Mouse (Mus musculus): ENCODE measurements at regions not wholly inside any gene's neighbourhood (a gene's known extent, or its start where the extent isn't known, plus 50 kb on each side); places are given as distances from the start of the nearest gene placed in this dataset.
A peak's percentile ranks its signal among the peaks of the same experiment; 100 is the strongest.

GRCm38 (mm10) chr17:3248875-3249274, 77.5 kb upstream of the Tiam2 start:
- ATAC-seq (replicated peaks; ENCODE audit: low read depth, poor library complexity, severe bottlenecking): no peak

DNA sequence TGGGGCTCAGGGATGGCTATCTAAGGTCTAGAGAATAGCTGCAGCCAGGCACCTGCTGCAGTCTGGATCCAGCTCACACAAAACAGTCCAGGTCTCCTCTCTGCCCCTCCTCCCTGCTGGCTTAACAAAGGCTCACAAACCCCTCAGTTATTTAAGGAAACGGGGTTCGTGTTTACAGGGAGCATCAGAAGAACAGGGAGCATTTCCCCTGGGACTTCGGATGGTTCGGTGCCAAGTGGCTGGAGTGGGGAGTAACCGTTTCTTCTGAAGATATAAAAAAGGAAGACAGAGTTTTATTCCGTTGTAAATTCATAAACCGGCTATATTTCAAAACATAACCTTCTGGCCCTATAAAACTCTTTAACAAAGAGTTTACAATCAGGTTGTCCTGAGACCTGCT, 77.1 kb upstream of the Tiam2 start:
- no peak for ATAC-seq (replicated peaks; ENCODE audit: low read depth, poor library complexity, severe bottlenecking)

GRCm38 (mm10) chr17:3251176-3251575, 75.2 kb upstream of the Tiam2 start:
- no peak for ATAC-seq (replicated peaks; ENCODE audit: low read depth, poor library complexity, severe bottlenecking)

- no peak for ATAC-seq (replicated peaks; ENCODE audit: low read depth, poor library complexity, severe bottlenecking)
Observed at GRCm38 (mm10) chr17:3251966-3252365, 74.4 kb upstream of the Tiam2 start.

DNA sequence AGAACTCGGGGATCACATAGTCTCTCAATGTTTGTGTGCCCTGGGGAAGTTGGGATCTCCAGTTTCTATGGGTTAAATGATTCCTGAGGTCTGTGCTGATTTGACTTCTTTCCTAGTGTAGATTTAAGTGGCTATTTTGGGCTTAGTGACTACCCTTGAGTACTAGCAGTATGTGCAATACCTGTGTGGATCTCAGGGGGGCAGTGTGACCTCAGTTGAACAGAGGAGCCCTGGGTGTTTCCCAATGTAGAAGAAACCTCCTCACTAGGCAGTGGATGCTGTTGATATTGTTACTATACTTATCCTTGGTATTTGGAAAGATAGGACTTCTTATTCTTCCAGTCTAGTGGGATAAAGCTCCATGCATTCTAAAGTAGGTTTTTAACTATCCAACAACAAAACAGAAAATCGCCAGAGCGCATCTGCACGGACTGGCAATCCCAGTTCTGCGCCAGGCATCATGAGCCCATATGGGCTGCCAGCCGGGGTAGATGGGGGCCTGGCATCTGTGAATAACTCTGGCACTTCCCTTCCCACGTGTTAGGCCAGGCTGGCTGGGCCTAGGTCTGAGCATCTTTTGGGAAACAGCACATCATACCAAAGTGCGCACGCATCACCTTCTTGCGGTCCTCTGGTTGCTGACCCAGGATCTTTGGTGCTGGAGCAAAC, 72.7 kb upstream of the Tiam2 start:
- ATAC-seq (replicated peaks; ENCODE audit: low read depth, poor library complexity, severe bottlenecking): peak; percentile 83

DNA sequence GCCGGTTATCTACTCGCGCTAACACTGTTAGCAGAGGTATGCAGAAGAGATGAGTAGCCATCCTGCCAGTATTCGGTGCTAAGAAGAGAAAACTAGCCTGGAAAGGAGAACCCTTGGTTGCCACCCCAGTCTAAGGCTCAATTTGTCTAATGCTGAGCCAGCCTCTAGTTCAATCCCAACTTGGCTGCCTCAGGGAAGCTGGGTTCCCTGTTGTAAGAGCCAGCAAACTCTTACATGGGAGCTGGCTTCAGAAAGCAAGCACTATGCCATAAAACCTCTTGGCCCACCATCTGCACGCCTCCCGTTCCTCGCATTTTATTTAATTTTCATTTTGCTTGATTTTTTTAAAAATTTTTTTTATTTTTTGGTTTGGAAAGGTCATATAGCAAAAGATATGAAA, 69.6 kb upstream of the Tiam2 start:
- no peak for ATAC-seq (replicated peaks; ENCODE audit: low read depth, poor library complexity, severe bottlenecking)

GRCm38 (mm10) chr17:3258811-3259510, 67.4 kb upstream of the Tiam2 start:
- ATAC-seq (replicated peaks; ENCODE audit: low read depth, poor library complexity, severe bottlenecking): no peak

DNA sequence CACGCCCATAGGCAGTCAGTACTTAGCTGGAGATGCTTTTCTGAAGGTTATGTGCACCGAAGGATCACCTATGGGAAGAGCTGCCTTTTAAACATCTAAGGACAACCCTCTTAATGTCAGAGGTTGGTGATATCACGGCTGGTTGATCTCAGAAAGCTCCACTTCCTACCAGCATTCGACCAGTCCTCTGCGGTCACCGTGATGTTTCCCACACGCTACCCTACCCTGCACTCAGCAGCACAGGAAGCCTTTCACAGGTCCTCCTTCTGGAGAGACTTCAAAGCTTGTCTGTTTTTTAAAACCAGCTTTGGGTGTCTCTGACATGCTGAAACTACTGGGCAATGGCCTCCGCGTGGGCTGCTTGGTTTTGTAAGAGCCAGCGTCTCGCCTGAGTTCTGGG, 65.6 kb upstream of the Tiam2 start:
- ATAC-seq (replicated peaks; ENCODE audit: low read depth, poor library complexity, severe bottlenecking): no peak

DNA sequence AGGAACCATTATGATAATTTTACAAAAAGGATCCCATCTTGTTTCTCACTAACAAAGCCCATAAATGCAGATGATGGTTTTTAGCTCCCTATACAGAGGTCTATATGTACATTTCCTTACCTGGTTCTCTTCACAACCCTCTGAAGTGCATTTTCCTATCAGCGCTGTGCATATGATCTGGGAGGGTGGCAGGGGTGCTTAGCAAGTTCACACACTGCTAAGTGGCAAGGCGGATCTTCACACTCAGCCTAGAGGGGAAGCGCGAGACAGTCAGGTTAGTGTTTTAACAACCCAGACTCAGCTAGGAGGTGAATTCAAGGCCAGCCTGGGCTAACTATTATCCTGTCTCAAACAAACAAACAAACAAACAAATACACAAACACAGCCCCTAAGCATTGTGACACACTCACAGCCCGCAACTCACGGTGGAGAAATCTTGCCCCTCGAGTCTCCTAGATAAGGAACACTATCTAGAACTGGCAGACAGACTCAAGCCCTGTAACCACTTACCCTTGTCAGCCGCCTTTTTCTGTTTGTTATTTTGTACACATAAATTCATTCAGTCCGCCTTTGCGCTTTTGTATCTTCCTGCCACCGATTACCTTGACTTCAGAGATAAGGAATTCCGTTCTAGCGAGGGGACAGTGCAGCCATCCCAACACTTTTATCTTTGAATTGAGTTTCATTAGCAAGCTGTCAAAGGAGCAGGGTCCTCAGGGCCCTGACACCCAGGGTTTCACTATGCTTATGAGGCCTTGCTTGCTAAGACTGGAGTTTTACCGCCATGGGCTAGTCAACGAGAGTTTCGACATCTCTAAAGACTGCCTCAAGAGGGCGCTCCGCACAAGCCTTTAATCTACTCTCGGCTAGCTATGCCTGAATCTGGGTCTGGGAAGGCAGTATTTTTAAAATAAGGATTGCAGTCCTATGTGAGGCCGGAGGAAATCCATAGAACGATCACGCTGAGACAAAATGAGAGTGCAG, 53.0 kb upstream of the Tiam2 start:
- peak; percentile 96 for ATAC-seq (replicated peaks; ENCODE audit: low read depth, poor library complexity, severe bottlenecking)

DNA sequence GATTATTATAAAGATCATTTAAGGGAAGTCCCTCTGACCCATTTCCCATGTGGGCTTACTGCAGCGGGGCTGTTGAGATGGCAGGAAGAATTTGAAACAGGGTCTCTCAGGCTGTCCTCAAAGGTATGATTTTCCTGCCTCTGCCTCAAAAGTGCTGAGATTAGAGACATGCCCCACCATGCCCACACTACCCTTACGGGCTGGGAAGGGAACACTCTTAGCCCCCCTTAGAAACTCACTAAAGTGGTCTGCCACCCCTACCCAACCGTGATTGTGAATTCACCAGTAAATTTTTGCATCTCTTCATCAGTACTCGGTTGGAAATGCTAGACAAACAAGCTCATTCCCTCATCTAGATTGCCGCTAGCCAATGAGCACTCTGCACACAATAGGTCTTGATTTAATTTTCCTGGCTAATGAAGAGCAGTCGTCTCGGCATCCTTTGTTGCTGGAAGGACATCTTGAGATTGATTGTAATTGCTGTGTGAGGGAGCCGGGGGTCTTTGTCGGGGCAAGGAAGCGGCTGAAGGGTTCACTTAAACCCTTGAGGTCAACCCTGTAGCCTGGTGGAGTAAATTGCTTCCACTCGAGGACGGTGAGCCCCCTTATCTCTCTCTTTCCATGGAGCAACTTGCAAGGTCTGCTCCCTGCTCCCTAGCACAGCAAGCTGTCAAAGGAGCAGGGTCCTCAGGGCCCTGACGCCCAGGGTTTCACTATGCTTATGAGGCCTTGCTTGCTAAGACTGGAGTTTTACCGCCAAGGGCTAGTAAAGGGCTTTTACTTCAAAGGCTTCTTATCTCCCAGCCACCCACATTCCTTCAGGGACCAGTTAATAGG, 51.7 kb upstream of the Tiam2 start:
- no peak for ATAC-seq (replicated peaks; ENCODE audit: low read depth, poor library complexity, severe bottlenecking)
